Mouse (Mus musculus): ENCODE measurements around the gene Shld2.
"Not testable (repeated sequence)": the region's sequence is repeated elsewhere in the genome, so short reads cannot be mapped to it uniquely, and the experiment has no call there.

Gene Shld2

DNA sequence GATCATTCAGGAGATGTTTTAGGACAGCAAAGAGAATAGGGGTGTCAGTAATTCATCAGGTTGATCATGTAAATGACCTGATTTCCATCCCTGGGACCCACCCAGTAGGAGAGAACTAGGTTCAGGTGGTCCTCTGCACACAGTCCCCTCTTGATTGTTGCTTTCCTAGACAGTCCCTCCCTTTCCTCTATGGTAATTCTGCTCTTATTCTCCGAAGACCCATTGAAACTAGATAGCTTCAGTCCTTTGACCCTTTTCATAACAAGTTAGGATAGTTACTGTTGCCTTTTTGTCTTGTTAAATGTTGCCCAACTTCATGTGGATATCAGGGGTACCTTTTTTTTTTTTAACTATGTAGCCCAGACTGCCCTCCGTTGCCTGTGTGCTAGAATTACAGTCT, 6.1 kb upstream of the Shld2 start:
- TF ChIP-seq CTCF (conservative IDR thresholded peaks at IDR 0.05; ENCODE audit: low read length) (no peak), NANOG (IDR thresholded peaks at IDR 0.05; ENCODE audit: borderline replicate concordance, low read length) (peak; percentile 71; the same call in 1 of the 2 replicates)

DNA sequence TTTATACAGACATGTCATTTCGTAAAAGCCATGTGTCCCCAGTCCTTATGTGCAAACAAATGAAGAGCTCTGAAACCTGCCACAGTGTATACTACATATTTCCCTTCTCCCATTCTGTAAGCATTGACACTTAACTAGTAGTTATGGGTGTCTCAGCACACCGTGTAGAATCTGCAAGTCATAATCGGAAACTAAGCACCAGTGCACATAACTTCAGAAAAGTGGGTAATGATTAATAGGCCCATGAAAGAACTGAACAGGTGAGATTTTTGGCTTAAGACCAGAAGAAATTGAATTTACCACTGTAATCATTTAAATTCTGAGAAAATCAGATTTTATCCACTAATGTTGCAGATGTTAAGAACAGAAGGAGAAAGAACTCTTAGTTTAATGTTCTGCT, 4.5 kb upstream of the Shld2 start:
- TF ChIP-seq POU5F1 (IDR thresholded peaks at IDR 0.05; ENCODE audit: borderline replicate concordance, low read length) = no peak
- TF ChIP-seq NANOG (IDR thresholded peaks at IDR 0.05; ENCODE audit: borderline replicate concordance, low read length) = no peak
- no peak for TF ChIP-seq CTCF (conservative IDR thresholded peaks at IDR 0.05; ENCODE audit: low read length)
- Histone ChIP-seq H3K27me3 (ENCODE audit: insufficient read depth, low read length) (no peaks in the 10 kb centered on the region), H3K9me3 (ENCODE audit: low read length) (no peaks in the 10 kb centered on the region), H3K36me3 (ENCODE audit: insufficient read depth, low read length) (peaks cover 52% of the 10 kb centered on the region), H3K4me1 (replicated peaks; ENCODE audit: low read depth, low read length) (peaks cover 63% of the 10 kb centered on the region), H3K4me3 (replicated peaks; ENCODE audit: low read length) (peak overlapping the region; percentile 98)

More for the DNA sequence above, 6.1 kb upstream of the Shld2 start:
- no peaks in the 10 kb centered on the region for H3K27me3 ChIP-seq (ENCODE audit: insufficient read depth, low read length)
- H3K36me3 ChIP-seq (ENCODE audit: insufficient read depth, low read length) = peaks cover 67% of the 10 kb centered on the region
- no peaks in the 10 kb centered on the region for H3K9me3 ChIP-seq (ENCODE audit: low read length)
- H3K4me3 ChIP-seq (replicated peaks; ENCODE audit: low read length) = peak overlapping the region; percentile 27; the same call in 1 of the 2 replicates
- peaks cover 68% of the 10 kb centered on the region for H3K4me1 ChIP-seq (replicated peaks; ENCODE audit: low read depth, low read length)

DNA sequence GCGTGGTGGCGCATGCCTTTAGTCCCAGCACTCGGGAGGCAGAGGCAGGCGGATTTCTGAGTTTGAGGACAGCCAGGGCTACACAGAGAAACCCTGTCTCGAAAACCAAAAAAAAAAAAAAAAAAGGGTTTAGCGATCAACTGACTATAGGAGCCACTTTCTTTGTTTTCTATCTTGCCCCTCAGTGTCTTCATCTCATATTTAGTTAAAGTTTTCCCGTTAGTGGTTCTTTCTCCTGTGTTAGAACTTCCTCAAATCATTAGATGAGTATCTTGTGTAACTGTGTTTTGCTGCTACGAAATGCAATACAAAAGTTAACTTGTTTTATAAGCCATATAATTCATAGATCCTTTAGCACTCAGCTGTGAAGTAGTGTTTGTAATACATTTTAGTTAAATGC, 4.1 kb upstream of the Shld2 start:
- H3K9me3 ChIP-seq (ENCODE audit: low read length); H3K27me3 ChIP-seq (ENCODE audit: insufficient read depth, low read length): not testable (repeated sequence)
- Histone ChIP-seq H3K36me3 (ENCODE audit: insufficient read depth, low read length) (peaks cover 48% of the 10 kb centered on the region), H3K4me3 (replicated peaks; ENCODE audit: low read length) (peak overlapping the region; percentile 98), H3K4me1 (replicated peaks; ENCODE audit: low read depth, low read length) (peaks cover 65% of the 10 kb centered on the region)

GRCm38 (mm10) chr14:34313612-34314011, 3.3 kb upstream of the Shld2 start:
- peak overlapping the region; percentile 98 for H3K4me3 ChIP-seq (replicated peaks; ENCODE audit: low read length)
- no peaks in the 10 kb centered on the region for H3K27me3 ChIP-seq (ENCODE audit: insufficient read depth, low read length)
- peaks cover 68% of the 10 kb centered on the region for H3K4me1 ChIP-seq (replicated peaks; ENCODE audit: low read depth, low read length)
- H3K36me3 ChIP-seq (ENCODE audit: insufficient read depth, low read length) = peaks cover 41% of the 10 kb centered on the region
- no peak for TF ChIP-seq NANOG (IDR thresholded peaks at IDR 0.05; ENCODE audit: borderline replicate concordance, low read length)
- no peak for TF ChIP-seq CTCF (conservative IDR thresholded peaks at IDR 0.05; ENCODE audit: low read length)
- no peak for TF ChIP-seq POU5F1 (IDR thresholded peaks at IDR 0.05; ENCODE audit: borderline replicate concordance, low read length)
- H3K9me3 ChIP-seq (ENCODE audit: low read length) = no peaks in the 10 kb centered on the region

- TF ChIP-seq POU5F1 (IDR thresholded peaks at IDR 0.05; ENCODE audit: borderline replicate concordance, low read length) (peak; percentile 9; the same call in 1 of the 2 replicates), NANOG (IDR thresholded peaks at IDR 0.05; ENCODE audit: borderline replicate concordance, low read length) (no peak), CTCF (conservative IDR thresholded peaks at IDR 0.05; ENCODE audit: low read length) (no peak)
- no peaks in the 10 kb centered on the region for H3K9me3 ChIP-seq (ENCODE audit: low read length)
- no peaks in the 10 kb centered on the region for H3K27me3 ChIP-seq (ENCODE audit: insufficient read depth, low read length)
- H3K36me3 ChIP-seq (ENCODE audit: insufficient read depth, low read length) = peaks cover 35% of the 10 kb centered on the region
- H3K4me1 ChIP-seq (replicated peaks; ENCODE audit: low read depth, low read length) = peaks cover 63% of the 10 kb centered on the region
- H3K4me3 ChIP-seq (replicated peaks; ENCODE audit: low read length) = peak overlapping the region; percentile 98
These were observed 2.2 kb upstream of the Shld2 start for GRCm38 (mm10) chr14:34312339-34313048.

GRCm38 (mm10) chr14:34311691-34312090, 1.4 kb upstream of the Shld2 start:
- H3K27me3 ChIP-seq (ENCODE audit: insufficient read depth, low read length) = no peaks in the 10 kb centered on the region
- peak overlapping the region; percentile 98 for H3K4me3 ChIP-seq (replicated peaks; ENCODE audit: low read length)
- no peak for TF ChIP-seq POU5F1 (IDR thresholded peaks at IDR 0.05; ENCODE audit: borderline replicate concordance, low read length)
- no peak for TF ChIP-seq CTCF (conservative IDR thresholded peaks at IDR 0.05; ENCODE audit: low read length)
- no peak for TF ChIP-seq NANOG (IDR thresholded peaks at IDR 0.05; ENCODE audit: borderline replicate concordance, low read length)

GRCm38 (mm10) chr14:34311021-34311631, 833 bp upstream of the Shld2 start:
- TF ChIP-seq POU5F1 (IDR thresholded peaks at IDR 0.05; ENCODE audit: borderline replicate concordance, low read length) (no peak), NANOG (IDR thresholded peaks at IDR 0.05; ENCODE audit: borderline replicate concordance, low read length) (no peak), CTCF (conservative IDR thresholded peaks at IDR 0.05; ENCODE audit: low read length) (no peak)
- Histone ChIP-seq H3K9me3 (ENCODE audit: low read length) (no peaks in the 10 kb centered on the region), H3K36me3 (ENCODE audit: insufficient read depth, low read length) (peaks cover 33% of the 10 kb centered on the region)

More at GRCm38 (mm10) chr14:34311691-34312090, 1.4 kb upstream of the Shld2 start:
- H3K9me3 ChIP-seq (ENCODE audit: low read length) = no peaks in the 10 kb centered on the region
- peaks cover 31% of the 10 kb centered on the region for H3K36me3 ChIP-seq (ENCODE audit: insufficient read depth, low read length)
- peaks cover 59% of the 10 kb centered on the region for H3K4me1 ChIP-seq (replicated peaks; ENCODE audit: low read depth, low read length)

DNA sequence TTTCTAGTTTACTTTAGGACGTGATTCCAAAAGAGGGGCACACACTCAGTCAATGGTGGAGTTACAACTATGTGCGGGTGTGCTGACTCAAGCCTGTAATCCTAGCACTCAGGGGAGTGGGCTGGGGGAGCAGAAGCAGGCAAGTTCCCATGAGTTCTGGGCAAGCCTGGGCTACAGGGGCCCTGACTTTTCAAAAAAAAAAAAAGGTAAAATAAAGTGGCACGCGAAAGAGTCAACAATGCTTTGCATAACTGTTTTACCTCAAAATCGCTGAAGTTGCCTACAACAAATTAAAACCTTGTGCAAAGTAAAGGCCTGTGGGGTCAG, 423 bp downstream of the Shld2 start:
- peaks cover 51% of the 10 kb centered on the region for H3K4me1 ChIP-seq (replicated peaks; ENCODE audit: low read depth, low read length)
- no peaks in the 10 kb centered on the region for H3K9me3 ChIP-seq (ENCODE audit: low read length)
- no peaks in the 10 kb centered on the region for H3K27me3 ChIP-seq (ENCODE audit: insufficient read depth, low read length)
- H3K4me3 ChIP-seq (replicated peaks; ENCODE audit: low read length) = peak overlapping the region; percentile 98
- TF ChIP-seq NANOG (IDR thresholded peaks at IDR 0.05; ENCODE audit: borderline replicate concordance, low read length) = no peak
- TF ChIP-seq POU5F1 (IDR thresholded peaks at IDR 0.05; ENCODE audit: borderline replicate concordance, low read length) = no peak
- TF ChIP-seq CTCF (conservative IDR thresholded peaks at IDR 0.05; ENCODE audit: low read length) = no peak
- H3K36me3 ChIP-seq (ENCODE audit: insufficient read depth, low read length) = peaks cover 28% of the 10 kb centered on the region

More at GRCm38 (mm10) chr14:34311021-34311631, 833 bp upstream of the Shld2 start:
- Histone ChIP-seq H3K27me3 (ENCODE audit: insufficient read depth, low read length) (no peaks in the 10 kb centered on the region), H3K4me3 (replicated peaks; ENCODE audit: low read length) (peak overlapping the region; percentile 98), H3K4me1 (replicated peaks; ENCODE audit: low read depth, low read length) (peaks cover 58% of the 10 kb centered on the region)
